Mouse (Mus musculus) ovary, postnatal 36 days (tissue): Measurements from ENCODE around the gene Cib1.

Experiments
- DNase-seq: peaks from one replicate; pipeline ENCODE4 v3.0.0; 2022; ENCODE audit warnings: low spot score, mixed read lengths

The Cib1 gene

GRCm38 (mm10) chr7:80184968-80185367 lies 47.6 kb downstream of the Cib1 start:
- DNase-seq, result no peak

DNA sequence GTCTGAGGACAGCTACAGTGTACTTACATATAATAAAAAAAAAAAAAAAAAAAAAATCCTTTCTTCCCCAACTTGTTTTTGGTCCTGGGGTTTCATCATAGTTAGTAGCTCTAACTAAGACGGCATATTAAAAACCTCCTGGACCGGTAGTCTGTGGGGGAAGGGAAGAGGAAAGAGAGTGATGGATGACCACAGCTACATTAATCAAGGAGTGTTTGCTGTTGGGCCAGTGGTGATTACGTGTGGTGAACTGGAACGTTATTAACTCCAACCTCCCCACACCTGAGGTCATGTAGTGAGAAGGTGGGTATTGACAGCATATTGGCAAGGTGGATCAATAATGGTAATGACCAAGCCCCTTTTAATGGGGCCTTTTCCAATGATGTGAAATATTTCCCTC lies 48.1 kb downstream of the Cib1 start:
- DNase-seq, result no peak

DNA sequence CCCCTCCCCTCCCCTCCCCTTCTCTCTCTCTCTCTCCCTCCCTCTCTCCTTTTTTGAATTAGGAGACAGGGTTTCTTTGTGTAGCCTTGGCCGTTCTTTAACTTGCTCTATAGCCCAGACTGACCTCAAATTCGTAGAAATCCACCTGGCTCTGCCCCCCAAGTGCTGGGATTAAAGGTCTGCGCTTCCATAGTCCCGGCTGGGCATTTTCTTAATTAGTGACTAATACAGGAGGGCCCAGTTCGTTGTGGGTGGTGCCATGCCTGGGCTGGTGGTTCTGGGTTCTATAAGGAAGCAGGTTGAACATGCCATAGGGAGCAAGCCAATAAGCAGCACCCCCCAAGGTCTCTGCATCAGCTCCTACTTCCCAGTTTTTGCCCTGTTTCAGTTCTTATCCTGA lies 48.6 kb downstream of the Cib1 start:
- no peak for DNase-seq

GRCm38 (mm10) chr7:80183466-80183865 lies 49.1 kb downstream of the Cib1 start:
- DNase-seq, result no peak

DNA sequence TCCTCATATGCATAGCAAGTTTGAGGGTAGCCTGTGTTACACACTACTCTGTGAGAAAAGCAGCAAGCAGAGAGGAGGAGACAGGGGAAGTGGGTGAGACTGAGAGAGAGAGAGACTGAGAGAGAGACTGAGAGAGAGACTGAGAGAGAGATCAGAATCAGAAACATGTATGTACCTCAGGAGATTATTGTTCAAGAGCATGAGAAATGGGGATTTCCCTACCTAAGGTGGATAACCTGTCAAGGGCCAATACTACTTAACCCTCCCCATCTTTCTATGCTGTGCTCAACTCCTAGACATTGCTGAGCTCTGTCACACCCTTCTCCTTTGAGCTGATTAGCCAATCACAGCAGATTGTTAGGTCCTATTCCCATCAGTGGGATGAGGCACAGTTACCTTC lies 50.5 kb downstream of the Cib1 start:
- DNase-seq, result no peak

GRCm38 (mm10) chr7:80181078-80181477 lies 51.5 kb downstream of the Cib1 start:
- no peak for DNase-seq

- DNase-seq, result no peak
These were observed 52.4 kb downstream of the Cib1 start for GRCm38 (mm10) chr7:80180202-80180601.

DNA sequence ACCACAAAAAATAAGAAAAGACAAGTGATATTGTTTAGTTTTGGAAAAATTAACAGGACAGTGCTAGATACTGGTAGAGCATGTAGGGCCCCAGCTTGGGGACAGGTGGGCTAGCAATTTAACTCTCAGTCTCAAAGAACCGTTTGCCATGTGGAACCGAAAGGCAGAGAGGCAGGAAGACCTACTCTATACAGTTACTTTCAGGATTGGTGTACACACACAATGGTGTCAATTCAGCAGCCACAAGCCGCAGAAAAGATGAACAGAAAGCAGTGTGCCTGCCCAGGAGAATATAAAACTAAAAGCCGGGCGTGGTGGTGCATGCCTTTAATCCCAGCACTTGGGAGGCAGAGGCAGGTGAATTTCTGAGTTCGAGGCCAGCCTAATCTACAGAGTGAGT lies 52.8 kb downstream of the Cib1 start:
- no peak for DNase-seq

- no peak for DNase-seq
These were observed 53.3 kb downstream of the Cib1 start for GRCm38 (mm10) chr7:80179327-80179726.

DNA sequence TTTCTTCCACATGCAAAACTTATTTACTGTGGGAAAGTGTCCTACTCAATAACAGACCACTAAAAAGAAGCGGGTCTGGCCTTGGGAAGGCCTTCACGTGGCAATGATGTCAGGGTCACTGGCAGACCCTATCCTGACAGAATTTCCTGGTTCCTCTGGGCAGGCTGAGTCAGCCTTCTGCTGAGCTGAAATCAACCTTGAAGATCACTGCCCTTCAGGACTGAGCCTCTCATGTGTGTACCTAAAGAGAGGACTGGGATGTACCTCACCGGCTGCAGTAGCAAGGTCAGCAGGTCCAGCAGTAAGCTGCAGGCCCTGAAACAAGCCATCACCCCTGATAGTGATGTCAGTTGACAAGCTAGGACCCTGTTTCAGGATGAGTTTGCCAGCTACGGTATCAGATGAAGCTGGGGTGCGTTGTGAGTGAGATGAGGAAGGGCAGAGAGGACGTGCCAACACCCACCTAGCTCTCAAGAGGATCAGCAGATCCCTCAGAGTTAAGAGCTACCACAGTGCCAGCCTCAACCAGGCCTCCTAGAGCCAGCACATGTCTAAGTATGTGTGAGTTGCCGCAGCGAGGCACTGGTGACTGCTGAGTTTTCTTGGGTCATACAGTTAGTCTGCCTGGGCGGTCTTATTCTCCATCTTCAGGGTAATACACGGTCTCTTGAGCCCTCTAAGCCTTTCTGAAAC lies 54.4 kb downstream of the Cib1 start:
- no peak for DNase-seq

GRCm38 (mm10) chr7:80177438-80177837 lies 55.2 kb downstream of the Cib1 start:
- DNase-seq, result no peak
